9 mouse cellular contexts compared by ENCODE assay signal in genomic region chr11:78822792-78823498, GRCm38 (mm10). TPM values are rescaled to one million over a fixed set of nuclear protein-coding genes. Genes with fewer than 3 reads are reported as not detected.
A peak's percentile ranks its signal among the peaks of the same experiment; 100 is the strongest.
DNase-seq lines count a peak whose midpoint lies in the region; ATAC-seq and TF ChIP-seq lines count a peak whose summit lies in the region.
"Had no signal": no experiment of that assay in that cellular context is flagged by ENCODE, and none has a peak within 500 bp of the region (broad histone marks: within the 10 kb centered on the region; RNA-seq: fewer than 3 reads in every experiment).

No protein-coding gene starts in this region.

- H3K9ac ChIP-seq in heart, postnatal 0 days (replicated peaks; ENCODE audit: low read depth, low read length) = no peak overlapping the region
- H3K9ac ChIP-seq: neural tube, embryonic 12.5 days had no signal

- no peak for TF ChIP-seq POLR2A in bone marrow, adult 2 months (IDR thresholded peaks at IDR 0.05; ENCODE audit: borderline replicate concordance, control insufficient read depth, low read depth, low read length)
- no peak for TF ChIP-seq POLR2A in olfactory bulb, adult 2 months (IDR thresholded peaks at IDR 0.05; ENCODE audit: insufficient read depth, low read depth, low read length)

- no peaks in the 10 kb centered on the region for H3K9me3 ChIP-seq in heart, postnatal 0 days (replicated peaks; ENCODE audit: control insufficient read depth, low read length)
- H3K9me3 ChIP-seq: neural tube, embryonic 12.5 days had no signal

- TF ChIP-seq CTCF in heart, postnatal 0 days (IDR thresholded peaks at IDR 0.05; ENCODE audit: low read depth) = peak; percentile 64
- TF ChIP-seq CTCF in bone marrow, adult 2 months (IDR thresholded peaks at IDR 0.05; ENCODE audit: control insufficient read depth, insufficient read depth, low read length) = peak; percentile 60
- no peak for TF ChIP-seq CTCF in olfactory bulb, adult 2 months (IDR thresholded peaks at IDR 0.05; ENCODE audit: insufficient read depth, low read depth, low read length)

- peak; percentile 37 for DNase-seq in heart, postnatal 0 days (ENCODE audit: low spot score)
- DNase-seq in heart, postnatal 25 days (ENCODE audit: low spot score) = no peak
- peak; percentile 71 for DNase-seq in testis, postnatal 10 days (ENCODE audit: low spot score)
- no peak for DNase-seq in testis, postnatal 14 days (ENCODE audit: low spot score)
- peak; percentile 75 for DNase-seq in kidney, adult 9 months

- 57% methylated on average over 13 of the region's 13 CpGs for whole genome bisulfite sequencing in heart, postnatal 0 days
- WGBS in bone marrow, adult 2 months = 41% methylated on average over 13 of the region's 13 CpGs
- 40% methylated on average over 13 of the region's 13 CpGs for WGBS in olfactory bulb, adult 2 months

- ATAC-seq in heart, postnatal 0 days (ENCODE audit: insufficient read depth, low read depth) = no peak
- no peak for ATAC-seq in megakaryocyte-erythroid progenitor cell, adult 5-6 weeks (replicated peaks; ENCODE audit: low FRiP score, low TSS enrichment, poor library complexity, severe bottlenecking)

- H3K4me3 ChIP-seq in heart, postnatal 0 days (ENCODE audit: low read depth, low read length) = no peak overlapping the region
- H3K4me3 ChIP-seq in bone marrow, adult 2 months (replicated peaks; ENCODE audit: control insufficient read depth, low read depth, low read length) = no peak overlapping the region
- no peak overlapping the region for H3K4me3 ChIP-seq in olfactory bulb, adult 2 months (ENCODE audit: insufficient read depth, low read depth, low read length)
- H3K4me3 ChIP-seq: neural tube, embryonic 12.5 days had no signal

- intact Hi-C loops in heart, postnatal 25 days (cut with DNase I) = loop anchor here (5.0 kb wide), 1 partner anchor 126 kb away; the partner anchor contains the start of gene Nlk

- no peak overlapping the region for H3K27ac ChIP-seq in heart, postnatal 0 days (ENCODE audit: low read depth)
- no peak overlapping the region for H3K27ac ChIP-seq in bone marrow, adult 2 months (ENCODE audit: control insufficient read depth, insufficient read depth, low read depth, low read length, poor library complexity)
- peak overlapping the region; percentile 64; the same call in 1 of the 2 replicates for H3K27ac ChIP-seq in olfactory bulb, adult 2 months (ENCODE audit: insufficient read depth, low read depth, low read length)
- H3K27ac ChIP-seq: neural tube, embryonic 12.5 days had no signal

- H3K4me1 ChIP-seq in heart, postnatal 0 days (ENCODE audit: control insufficient read depth, insufficient read depth) = no peaks in the 10 kb centered on the region; the same call in 1 of the 2 replicates
- no peaks in the 10 kb centered on the region for H3K4me1 ChIP-seq in bone marrow, adult 2 months (ENCODE audit: control insufficient read depth, insufficient read depth, low read length)
- peaks cover 34% of the 10 kb centered on the region for H3K4me1 ChIP-seq in olfactory bulb, adult 2 months (ENCODE audit: control insufficient read depth, insufficient read depth, low read length)

- no peak for TF ChIP-seq EP300 in heart, postnatal 0 days (IDR thresholded peaks at IDR 0.05; ENCODE audit: low read depth)

- H3K4me2 ChIP-seq in heart, postnatal 0 days (ENCODE audit: low read depth, low read length) = no peak overlapping the region
- H3K4me2 ChIP-seq: neural tube, embryonic 12.5 days had no signal

- H3K36me3 ChIP-seq in heart, postnatal 0 days (replicated peaks; ENCODE audit: control insufficient read depth, insufficient read depth, low read length) = no peaks in the 10 kb centered on the region
- H3K36me3 ChIP-seq: neural tube, embryonic 12.5 days had no signal

- H3K27me3 ChIP-seq in heart, postnatal 0 days (ENCODE audit: control insufficient read depth, insufficient read depth, low read length) = no peaks in the 10 kb centered on the region
- H3K27me3 ChIP-seq: neural tube, embryonic 12.5 days had no signal

RNA-seq across cellular contexts. Expression of gene Lyrm9, which starts 3.4 kb away (rescaled TPM):
- total RNA-seq in heart, postnatal 0 days (2014; rRNA removed; ENCODE audit: low replicate concordance) = 6.9 TPM in 2 replicates
- 47.0 and 51.7 TPM in 2 replicates for polyA plus RNA-seq in heart, postnatal 0 days (2015; fragmentation: Nextera tagmentation; extraction: Ambion mirVana)
- total RNA-seq in heart, postnatal 25 days (2021) = 10 to 100 TPM; 32.5 to 39.6 TPM
- 19.0 and 27.0 TPM in 2 replicates for polyA plus RNA-seq in bone marrow, adult 2 months (2011; ENCODE audit: insufficient read depth, insufficient read length, low replicate concordance, missing spikeins)
- polyA plus RNA-seq in olfactory bulb, adult 2 months (2012; ENCODE audit: insufficient read depth, insufficient read length, low replicate concordance, missing spikeins) = not detected in 2 replicates
- 13.9 and 15.4 TPM in 2 replicates for total RNA-seq in megakaryocyte-erythroid progenitor cell, adult 5-6 weeks (2014; fragmentation: Nextera tagmentation)
- 38.5 and 91.6 TPM in 2 replicates for total RNA-seq in megakaryocyte-erythroid progenitor cell, adult 5-6 weeks (2017)

Comparison
In these comparisons a context has a peak if more than half of its experiments do, and no peak if none do; other contexts are left out.
1. DNase-seq: peak in heart, postnatal 0 days (single experiment), testis, postnatal 10 days (single experiment) and kidney, adult 9 months (single experiment); none in heart, postnatal 25 days (single experiment) and testis, postnatal 14 days (single experiment).